Mouse (Mus musculus) thymus, adult 2 months (tissue): ENCODE measurements around the gene Eral1. TPM values are rescaled to one million over a fixed set of nuclear protein-coding genes. Genes with fewer than 3 reads are reported as not detected.
A peak's percentile ranks its signal among the peaks of the same experiment; 100 is the strongest.

ENCODE experiments used
- DNase-seq: peaks from one replicate; pipeline ENCODE4 v3.0.0; 2021
- H3K27ac ChIP-seq: fragments of 200-500 bp; 2 replicates; pipeline ENCODE4 v1.5.1; 2012; ENCODE audit warnings: low read length, control low read depth; ENCODE audit not compliant: control insufficient read depth, insufficient read depth
- H3K27me3 ChIP-seq: fragments of 200-500 bp; 2 replicates; pipeline ENCODE4 v1.6.1; 2012; ENCODE audit warnings: mild to moderate bottlenecking, low read length, moderate library complexity, mixed read lengths; ENCODE audit not compliant: control insufficient read depth, insufficient read depth
- H3K36me3 ChIP-seq: fragments of 200-500 bp; 2 replicates; pipeline ENCODE4 v1.6.1; 2012; ENCODE audit warnings: mild to moderate bottlenecking, low read length, moderate library complexity; ENCODE audit not compliant: control insufficient read depth, insufficient read depth
- H3K4me1 ChIP-seq: fragments of 200-500 bp; replicated peaks from 2 replicates; pipeline ENCODE4 v1.6.1; 2012; ENCODE audit warnings: low read length; ENCODE audit not compliant: control insufficient read depth, insufficient read depth
- H3K4me3 ChIP-seq: fragments of 200-500 bp; 2 replicates; pipeline ENCODE4 v1.5.1; 2012; ENCODE audit warnings: mild to moderate bottlenecking, low read length, control low read depth, moderate library complexity; ENCODE audit not compliant: control insufficient read depth, insufficient read depth
- CTCF ChIP-seq: fragments of 200-500 bp; IDR thresholded peaks from 2 replicates; pipeline ENCODE4 v1.5.1; 2012; ENCODE audit warnings: mild to moderate bottlenecking, control low read depth, low read length, moderate library complexity, borderline replicate concordance; ENCODE audit not compliant: control insufficient read depth, poor library complexity, insufficient read depth; ENCODE audit errors: extremely low read depth
- POLR2A ChIP-seq: fragments of 200-500 bp; IDR thresholded peaks from 2 replicates; pipeline ENCODE4 v1.6.1; 2012; ENCODE audit warnings: mild to moderate bottlenecking, low read length, control low read depth, moderate library complexity; ENCODE audit not compliant: control insufficient read depth, poor library complexity, insufficient read depth; ENCODE audit errors: extremely low read depth
- WGBS: fragments of 180-500 bp; shearing (Covaris S2); methylation state at CpG from one replicate; pipeline ENCODE4 v1.1.7; 2018; 5-methylcytosine and 5-hydroxymethylcytosine counted together
- polyA plus RNA-seq: library from polyadenylated mRNA; depleted of rRNA; stranded (reverse); fragments of >200 nt; gene quantifications from 2 replicates; pipeline ENCODE4 v1.2.3, GENCODE M21; 2012

Eral1 gene
- polyA plus RNA-seq, 1 experiment: 41.7 TPM

DNA sequence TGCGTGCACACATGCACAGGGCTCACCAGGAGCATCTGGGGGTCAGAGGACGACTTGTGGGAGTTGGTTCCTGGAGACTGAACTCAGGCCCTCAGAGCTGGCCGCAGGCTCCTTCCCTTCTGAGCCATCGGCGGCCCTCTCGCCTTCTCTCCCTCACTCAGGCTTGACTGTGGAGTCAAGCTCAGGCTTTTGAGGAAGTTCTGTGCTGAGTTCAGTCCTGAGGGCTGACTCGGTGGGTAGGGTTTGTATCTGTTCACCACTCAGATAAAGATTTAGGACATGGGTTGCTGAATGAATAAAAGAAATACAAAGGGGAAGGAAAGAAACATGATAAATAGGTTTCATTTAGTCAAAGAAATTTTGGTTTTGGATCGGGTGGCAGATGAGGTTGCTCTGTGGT, 39.7 kb upstream of the Eral1 start:
- no peak for DNase-seq
- Histone ChIP-seq H3K4me1 (peaks cover 9% of the 10 kb centered on the region), H3K4me3 (no peak overlapping the region), H3K27ac (no peak overlapping the region), H3K27me3 (no peaks in the 10 kb centered on the region), H3K36me3 (no peaks in the 10 kb centered on the region)
- 39% methylated on average over 8 of the region's 8 CpGs for WGBS
- TF ChIP-seq CTCF (no peak), POLR2A (no peak)

DNA sequence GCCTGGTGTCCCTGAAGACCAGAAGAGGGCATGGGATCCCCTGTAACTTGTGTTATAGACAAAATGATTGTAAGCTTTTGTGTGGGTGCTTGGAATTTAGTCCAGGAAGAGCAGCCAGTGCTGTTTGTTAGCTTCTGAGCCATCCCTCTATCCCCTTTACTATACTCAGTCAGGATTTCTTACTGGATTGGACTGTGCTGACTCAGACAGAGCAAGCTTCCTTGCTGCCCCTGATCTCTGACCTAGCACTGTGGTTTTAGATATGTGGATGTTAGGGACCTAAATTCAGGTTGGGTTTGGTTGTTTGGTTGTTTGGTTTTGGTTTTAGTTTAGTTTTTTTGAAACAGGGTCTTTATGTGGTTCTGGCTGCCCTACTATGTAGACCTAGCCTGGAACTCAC, 38.3 kb upstream of the Eral1 start:
- H3K36me3 ChIP-seq: no peaks in the 10 kb centered on the region
- DNase-seq: no peak
- H3K4me3 ChIP-seq: no peak overlapping the region
- no peak overlapping the region for H3K27ac ChIP-seq
- no peak for TF ChIP-seq POLR2A
- no peak for TF ChIP-seq CTCF
- no peaks in the 10 kb centered on the region for H3K27me3 ChIP-seq
- peaks cover 9% of the 10 kb centered on the region for H3K4me1 ChIP-seq

DNA sequence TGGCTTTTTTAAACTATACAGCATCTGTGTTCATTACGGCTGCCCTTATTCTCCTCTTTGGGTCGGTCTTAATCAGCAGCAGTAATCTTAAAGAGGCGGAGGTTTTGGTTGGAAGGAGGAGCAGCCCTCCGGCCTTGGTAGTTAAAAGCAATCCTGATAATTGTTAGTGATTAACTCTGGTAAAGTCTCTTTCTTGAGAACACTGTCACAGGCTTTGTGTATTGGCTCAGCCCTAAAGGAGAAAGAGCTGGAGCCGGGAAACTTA, 35.9 kb upstream of the Eral1 start:
- Histone ChIP-seq H3K4me1 (peaks cover 9% of the 10 kb centered on the region), H3K36me3 (no peaks in the 10 kb centered on the region), H3K4me3 (no peak overlapping the region; the same call in 1 of the 2 replicates), H3K27ac (no peak overlapping the region), H3K27me3 (no peaks in the 10 kb centered on the region)
- WGBS: 17% methylated on average over 5 of the region's 5 CpGs
- TF ChIP-seq CTCF (no peak), POLR2A (no peak)
- no peak for DNase-seq

DNA sequence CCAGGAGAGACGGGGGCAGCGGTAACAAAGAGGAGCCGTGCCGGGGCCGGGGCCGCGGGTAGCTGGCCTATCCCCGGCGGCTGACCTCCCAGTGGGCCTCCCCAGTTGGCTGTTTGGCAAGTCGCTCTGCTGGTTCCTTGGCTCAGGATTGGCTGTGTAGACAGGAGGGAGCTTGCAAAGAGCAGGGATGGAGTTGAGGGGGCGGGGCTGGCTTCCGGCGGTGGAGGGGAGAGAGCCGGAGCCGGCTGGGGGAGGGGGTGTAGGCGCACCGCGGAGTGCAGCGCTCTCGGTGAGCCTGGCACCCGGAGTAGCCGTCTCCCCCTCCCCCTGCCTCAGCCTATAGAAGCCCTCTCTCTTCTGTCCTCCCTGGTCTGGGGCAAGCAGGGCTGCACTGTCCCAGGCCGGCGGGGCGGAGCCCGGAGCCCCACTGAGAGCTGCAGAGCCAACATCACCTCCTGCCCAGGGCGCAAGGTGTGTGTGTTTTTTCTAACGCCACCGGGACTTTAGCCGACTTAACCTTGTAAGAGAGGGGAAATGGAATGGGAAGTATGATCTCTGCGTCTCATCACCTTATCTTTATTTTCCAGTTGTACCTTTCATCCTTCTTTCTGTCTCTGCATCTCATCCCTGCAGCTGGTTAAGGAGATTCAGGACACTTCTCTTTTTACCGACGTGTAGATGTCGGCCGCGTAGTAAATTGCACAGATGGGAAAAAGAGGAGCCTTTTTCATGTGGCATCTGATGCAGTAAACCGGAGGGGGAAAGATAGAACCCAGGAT, 35.4 kb upstream of the Eral1 start:
- H3K4me1 ChIP-seq: peaks cover 9% of the 10 kb centered on the region
- H3K4me3 ChIP-seq: peak overlapping the region; percentile 88
- H3K27ac ChIP-seq: no peak overlapping the region
- TF ChIP-seq POLR2A: peak; percentile 38; the same call in 1 of the 2 replicates
- no peak for TF ChIP-seq CTCF
- no peaks in the 10 kb centered on the region for H3K36me3 ChIP-seq
- H3K27me3 ChIP-seq: no peaks in the 10 kb centered on the region
- peak; percentile 87 for DNase-seq
- under 1% methylated on average over 36 of the region's 37 CpGs for WGBS

DNA sequence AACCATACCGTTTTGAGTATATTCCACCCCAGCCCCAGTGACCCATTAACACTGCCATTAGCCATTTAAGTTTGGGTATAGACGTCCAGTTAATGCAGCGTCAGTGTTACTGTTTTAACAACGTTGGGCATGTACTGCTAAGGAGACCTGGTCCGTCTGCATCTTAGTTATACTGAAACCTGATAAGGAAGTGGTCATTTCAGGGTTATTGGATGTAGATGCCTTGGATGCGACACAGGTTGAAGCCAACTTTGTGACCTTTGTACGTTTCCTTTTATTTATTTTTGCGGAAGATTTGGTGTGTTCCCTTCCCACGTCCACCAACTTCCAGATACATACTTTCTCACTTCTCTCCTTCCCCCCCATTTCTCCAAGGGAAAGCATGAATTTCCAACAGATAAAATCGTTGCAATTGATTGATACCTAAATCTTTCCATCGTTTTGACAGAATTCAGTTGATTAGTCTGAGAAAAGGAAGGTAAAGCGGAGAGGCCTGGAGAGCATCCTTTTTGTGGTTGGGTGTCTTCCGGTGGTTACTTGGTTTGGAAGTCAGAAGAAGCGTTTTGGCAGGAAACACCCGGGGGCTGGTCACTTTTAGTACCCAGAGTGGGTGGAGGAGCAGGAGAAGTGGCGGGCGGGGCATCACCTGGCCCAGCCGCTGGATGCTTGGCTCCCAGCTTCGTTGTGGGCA, 34.6 kb upstream of the Eral1 start:
- no peak for TF ChIP-seq POLR2A
- TF ChIP-seq CTCF: no peak
- 25% methylated on average over 19 of the region's 19 CpGs for WGBS
- Histone ChIP-seq H3K36me3 (no peaks in the 10 kb centered on the region), H3K27me3 (no peaks in the 10 kb centered on the region), H3K4me3 (peak overlapping the region; percentile 88), H3K27ac (no peak overlapping the region), H3K4me1 (peaks cover 9% of the 10 kb centered on the region)
- no peak for DNase-seq

DNA sequence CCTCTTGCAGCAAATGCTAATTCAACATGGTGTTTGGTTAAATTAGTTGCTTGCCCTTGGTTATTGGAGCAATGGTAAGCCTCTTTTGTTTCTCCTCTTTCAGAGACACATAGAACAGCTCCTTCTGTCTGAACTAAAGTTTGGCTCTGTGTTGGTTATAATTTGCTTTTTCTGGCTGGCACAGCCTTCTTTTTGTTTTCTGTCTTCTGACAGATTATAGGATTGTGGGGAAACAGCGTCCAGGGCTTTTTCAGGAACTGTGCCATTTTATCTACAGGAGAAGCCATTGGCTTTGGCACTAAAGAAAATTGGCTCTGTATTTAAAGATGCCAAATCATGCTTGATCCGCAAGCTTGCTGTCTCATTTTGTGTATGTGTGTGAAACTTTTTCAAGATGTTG, 33.4 kb upstream of the Eral1 start:
- Histone ChIP-seq H3K27me3 (no peaks in the 10 kb centered on the region), H3K27ac (no peak overlapping the region), H3K36me3 (no peaks in the 10 kb centered on the region), H3K4me1 (peaks cover 9% of the 10 kb centered on the region), H3K4me3 (no peak overlapping the region)
- WGBS: 97% methylated on average over 2 of the region's 2 CpGs
- no peak for DNase-seq
- TF ChIP-seq POLR2A: no peak
- TF ChIP-seq CTCF: no peak
